Mouse (Mus musculus): Measurements from ENCODE around the gene Glipr2.

The Glipr2 gene

DNA sequence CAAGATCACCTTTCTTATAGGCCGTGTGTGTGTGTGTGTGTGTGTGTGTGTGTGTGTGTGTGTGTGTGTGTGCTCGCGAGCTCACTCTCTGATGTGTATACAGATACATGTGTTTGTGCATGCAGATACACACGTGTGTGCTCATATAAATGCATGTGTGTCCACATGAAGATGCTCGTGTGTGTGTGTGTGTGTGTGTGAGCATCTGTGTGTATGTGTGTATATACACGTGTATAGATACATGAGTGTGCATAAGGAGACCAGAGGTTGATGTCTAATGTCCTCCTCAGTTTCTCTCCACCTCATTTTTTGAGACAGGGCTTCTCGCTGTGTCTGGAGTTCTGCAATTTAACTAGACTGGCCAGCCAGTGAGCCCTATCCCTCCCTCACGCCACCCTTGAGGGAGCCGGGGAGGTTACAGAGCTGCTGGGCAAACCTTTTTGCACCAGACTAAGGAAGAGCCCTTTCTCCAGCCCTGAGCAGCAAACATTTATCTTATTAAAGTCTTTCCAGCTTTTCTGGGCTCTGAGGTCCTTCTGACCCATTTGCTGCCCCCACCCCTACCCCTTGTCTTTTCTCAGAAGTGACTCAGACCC, 14.4 kb downstream of the Glipr2 start:
- DNase-seq, result no peak

GRCm38 (mm10) chr4:43972137-43972591, 15.0 kb downstream of the Glipr2 start:
- no peak for DNase-seq

- peak; percentile 12 for DNase-seq
Observed at GRCm38 (mm10) chr4:43973526-43973981, 16.4 kb downstream of the Glipr2 start.

DNA sequence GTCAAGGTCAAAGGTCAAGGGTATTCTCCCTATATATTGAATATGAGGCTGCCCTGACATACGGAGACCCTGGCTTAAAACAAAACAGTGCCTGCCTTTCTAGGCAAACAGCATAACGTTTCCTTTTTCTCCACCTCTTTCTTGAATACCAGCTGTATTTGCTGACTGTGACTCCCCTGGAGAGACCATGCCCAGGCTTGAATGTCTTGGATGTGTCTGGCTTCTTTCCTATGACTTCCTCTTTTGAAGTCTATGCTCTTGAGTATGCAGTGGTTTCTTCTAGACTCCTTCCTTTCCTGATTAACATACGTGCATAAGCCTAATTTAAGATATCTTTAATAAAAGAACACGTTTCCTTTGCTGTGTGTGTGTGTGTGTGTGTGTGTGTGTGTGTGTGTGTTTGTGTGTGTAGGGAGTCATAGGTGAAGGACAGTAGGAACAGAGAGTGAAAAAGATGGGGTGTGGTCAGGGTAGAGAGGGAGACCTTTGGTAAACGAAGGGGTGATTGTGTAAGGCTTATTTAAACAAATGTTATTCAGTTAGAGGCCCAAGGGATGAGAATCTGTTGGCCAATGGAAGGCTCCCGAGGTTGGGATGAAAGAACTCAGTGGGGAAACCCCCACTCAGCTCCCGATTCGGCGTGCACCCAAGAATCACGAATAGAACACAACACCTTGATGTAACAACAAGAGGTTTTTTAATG, 17.9 kb downstream of the Glipr2 start:
- DNase-seq, result no peak

DNA sequence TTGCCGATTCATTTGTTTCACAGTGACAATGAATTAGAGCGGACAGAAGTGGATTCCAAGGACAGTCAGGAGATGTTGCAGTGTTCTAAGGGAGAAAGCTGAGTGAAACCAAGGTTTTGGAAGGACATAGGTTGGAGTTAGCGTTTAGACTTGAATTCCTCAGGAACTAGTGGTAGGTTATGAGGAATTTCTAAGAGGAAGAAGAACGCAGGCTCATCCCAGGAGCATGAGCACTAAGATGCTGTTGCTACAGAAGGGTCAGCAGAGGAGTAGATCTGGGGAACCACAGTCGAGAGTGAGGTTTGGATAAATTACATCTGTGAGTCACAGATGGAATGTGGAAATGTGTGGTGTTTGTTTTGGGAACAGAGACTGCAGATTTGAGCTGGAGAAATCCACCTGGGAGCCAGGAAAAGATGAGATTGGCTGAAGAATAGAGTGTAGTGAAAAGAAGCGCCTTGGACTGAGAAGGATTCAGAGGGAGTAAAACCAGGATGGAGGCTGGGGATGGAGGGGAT, 19.1 kb downstream of the Glipr2 start:
- DNase-seq, result no peak

DNA sequence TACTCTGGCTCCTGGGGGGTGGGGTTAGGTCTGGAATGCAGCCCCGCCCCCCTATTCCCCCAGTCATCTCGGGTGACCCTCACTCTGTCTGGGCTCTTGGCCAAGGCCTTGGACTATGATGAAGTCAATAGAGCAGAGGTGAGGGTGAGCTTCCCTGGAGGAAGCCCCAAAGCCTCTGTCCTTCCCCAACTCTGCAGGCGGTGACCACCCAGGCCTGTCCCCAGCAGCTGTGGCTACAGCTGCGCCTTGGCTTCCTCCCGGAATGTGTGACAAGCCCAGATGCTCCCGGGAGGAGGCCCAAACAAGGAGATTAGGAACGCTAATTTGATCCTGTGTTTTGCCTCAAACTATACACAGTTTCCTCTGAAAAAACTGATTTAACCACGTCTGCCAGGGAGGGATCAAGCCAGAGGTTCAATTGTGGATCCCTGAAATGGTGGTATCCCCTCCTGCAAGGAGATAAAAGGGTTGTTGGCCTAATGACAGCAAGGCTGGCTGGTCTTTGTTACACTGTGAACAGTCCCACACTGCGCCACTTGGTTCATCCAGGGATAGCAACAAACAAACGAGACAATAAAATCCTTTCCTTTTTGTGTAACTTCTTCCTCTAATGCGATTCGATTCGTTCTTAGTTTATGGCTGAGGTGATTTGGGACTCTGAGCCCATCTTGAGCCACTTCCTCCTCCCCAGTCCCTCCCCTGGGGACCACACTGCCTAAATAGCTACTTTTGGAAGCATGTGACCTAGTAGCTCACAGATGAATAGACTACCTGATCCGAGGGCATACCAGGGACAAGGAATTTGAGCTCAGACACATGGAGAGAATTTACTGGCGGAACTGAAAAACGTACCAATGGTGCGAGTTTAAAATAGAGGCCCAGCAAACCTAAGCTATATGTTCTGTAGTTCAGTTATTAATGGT, 21.6 kb downstream of the Glipr2 start:
- no peak for DNase-seq

DNA sequence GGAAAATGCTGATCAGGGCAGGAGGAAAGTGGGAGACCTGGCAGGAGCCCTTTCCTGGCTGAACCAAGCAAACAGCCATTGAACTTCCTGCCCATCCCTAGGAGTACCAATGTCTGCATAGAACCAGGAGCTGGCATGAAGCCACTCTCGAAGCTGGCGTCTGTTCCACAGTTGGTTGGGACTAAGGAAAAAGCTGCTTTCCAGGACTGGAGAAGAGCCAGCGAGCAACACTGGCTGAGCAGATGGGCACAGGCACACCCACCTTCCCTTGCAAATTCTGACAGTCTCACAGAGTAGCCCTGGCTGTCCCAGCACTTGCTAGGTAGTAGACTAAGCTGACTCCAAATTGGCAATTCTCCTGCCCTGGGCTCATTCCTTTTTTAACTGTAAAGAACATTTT, 22.5 kb downstream of the Glipr2 start:
- DNase-seq, result peak; percentile 67

DNA sequence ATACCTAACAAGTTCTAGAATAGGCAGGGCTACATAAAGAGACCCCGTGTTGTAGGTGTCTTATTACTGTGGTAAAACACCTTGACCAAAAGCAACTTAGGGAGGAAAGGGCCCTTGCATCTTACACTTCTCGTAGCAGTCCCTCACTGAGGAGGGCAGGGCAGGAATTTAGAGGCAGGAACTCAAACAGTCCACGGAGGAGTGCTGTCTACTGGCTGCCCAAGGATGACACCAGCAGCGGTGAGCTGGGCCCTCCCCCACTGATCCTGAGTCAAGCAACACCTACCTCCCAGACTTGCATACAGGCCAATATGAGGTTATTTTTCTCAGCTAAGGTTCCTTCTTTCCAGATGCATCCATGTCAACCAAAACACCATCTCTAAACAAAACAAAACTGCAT, 23.0 kb downstream of the Glipr2 start:
- no peak for DNase-seq

DNA sequence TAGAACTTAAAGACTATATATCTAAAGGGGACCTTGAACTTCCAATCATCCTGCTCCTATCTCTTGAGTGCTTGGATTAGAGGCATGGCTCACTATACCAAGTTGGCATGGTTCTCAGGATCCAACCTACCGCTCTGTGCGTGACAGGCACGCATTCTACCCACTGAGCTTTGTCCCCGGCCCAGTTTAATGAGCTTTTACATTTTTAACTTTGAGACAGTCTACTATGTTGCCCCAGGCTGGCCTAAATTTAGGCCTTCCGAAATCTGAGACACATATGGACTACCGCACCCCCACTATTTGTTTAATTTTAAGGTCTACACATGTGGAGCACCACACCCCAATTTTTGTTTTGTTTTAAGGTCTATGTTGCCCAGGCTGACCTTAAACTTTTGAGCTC, 23.6 kb downstream of the Glipr2 start:
- DNase-seq, result no peak

DNA sequence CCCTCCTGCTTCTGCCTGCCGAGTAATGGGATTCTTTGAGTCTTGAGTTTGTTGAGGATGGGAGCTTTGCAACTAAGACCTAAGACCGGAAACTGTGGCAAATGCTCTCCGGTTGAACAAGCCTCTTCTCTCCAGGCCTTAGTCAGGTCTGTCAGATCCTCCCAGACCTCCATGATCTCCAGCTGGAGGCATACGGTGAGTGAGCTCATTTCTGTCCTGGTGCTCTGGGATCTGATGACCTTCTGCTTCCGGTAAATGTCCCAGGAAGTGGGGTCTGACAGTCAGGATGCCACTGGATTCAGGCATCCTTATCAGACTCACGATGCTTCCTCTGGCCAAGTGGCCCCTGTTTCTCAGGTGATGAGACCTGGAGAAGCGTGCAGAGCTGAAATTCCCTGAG, 24.1 kb downstream of the Glipr2 start:
- DNase-seq, result no peak

GRCm38 (mm10) chr4:43982053-43982732, 25.0 kb downstream of the Glipr2 start:
- DNase-seq, result peak; percentile 79

- no peak for DNase-seq
Observed at GRCm38 (mm10) chr4:43983181-43983580, 26.0 kb downstream of the Glipr2 start, which contains the start of gene Ccin. Ccin (plus strand) TSS chr4:43983483.

GRCm38 (mm10) chr4:43983756-43984155, 26.6 kb downstream of the Glipr2 start:
- DNase-seq, result no peak

DNA sequence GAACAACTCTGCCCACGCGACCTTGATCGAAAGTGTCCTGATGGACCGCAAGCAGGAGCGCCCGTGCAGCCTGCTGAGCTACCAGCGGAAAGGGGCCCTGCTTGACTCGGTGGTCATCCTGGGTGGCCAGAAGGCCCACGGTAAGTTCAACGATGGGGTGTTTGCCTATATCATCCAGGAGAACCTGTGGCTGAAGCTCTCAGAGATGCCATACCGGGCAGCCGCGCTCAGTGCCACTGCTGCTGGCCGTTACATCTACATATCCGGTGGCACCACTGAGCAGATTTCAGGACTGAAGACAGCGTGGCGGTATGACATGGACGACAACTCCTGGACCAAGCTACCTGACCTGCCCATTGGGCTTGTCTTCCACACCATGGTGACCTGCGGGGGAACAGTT, 27.1 kb downstream of the Glipr2 start:
- DNase-seq, result no peak

DNA sequence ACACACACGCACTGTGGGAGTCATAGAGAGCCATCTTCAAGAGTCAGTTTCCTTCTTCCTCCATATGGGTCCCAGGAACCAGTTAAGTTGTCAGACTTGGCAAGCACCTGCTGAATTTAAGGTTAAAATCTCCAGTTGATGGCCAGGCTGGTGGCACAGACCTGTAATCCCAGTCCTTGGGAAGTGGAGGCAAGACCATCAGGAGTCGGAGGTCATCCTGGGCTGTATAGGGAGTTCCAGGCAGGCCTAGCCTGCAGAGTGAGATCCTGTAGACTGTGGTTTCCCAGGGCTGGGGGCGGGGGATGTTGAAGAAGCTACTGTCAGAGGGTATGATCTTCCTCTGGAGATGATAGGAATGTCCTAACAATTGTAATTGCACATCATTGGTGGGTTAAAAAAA, 31.8 kb downstream of the Glipr2 start:
- no peak for DNase-seq

DNA sequence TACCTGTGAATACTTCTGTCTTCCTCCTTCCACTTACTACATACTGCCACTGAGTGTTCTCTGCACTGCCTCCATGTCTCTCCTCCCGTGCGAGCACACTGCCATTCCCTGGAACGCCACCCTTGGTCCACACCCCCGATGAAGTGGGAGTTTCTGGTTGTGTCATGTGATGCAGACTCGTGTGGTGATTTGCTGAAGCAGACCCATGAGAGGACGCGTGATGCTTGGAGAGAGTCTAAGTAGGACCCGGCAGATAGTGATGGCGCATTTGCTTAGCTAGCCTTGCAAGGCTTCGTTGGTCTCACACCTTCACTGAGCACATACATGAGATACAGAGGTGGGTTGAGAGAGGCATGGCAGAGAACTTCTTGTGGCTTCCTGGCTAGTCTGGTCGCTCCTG, 35.9 kb downstream of the Glipr2 start:
- DNase-seq, result no peak

GRCm38 (mm10) chr4:43994342-43994741, 37.1 kb downstream of the Glipr2 start:
- no peak for DNase-seq

GRCm38 (mm10) chr4:44003622-44004021, 46.4 kb downstream of the Glipr2 start:
- DNase-seq, result no peak

GRCm38 (mm10) chr4:44004126-44004525, 46.9 kb downstream of the Glipr2 start, which contains the start of gene Clta:
Clta (plus strand) TSS chr4:44004452.
- DNase-seq, result no peak

- no peak for DNase-seq
Observed at GRCm38 (mm10) chr4:44004623-44005409, 47.6 kb downstream of the Glipr2 start.

DNA sequence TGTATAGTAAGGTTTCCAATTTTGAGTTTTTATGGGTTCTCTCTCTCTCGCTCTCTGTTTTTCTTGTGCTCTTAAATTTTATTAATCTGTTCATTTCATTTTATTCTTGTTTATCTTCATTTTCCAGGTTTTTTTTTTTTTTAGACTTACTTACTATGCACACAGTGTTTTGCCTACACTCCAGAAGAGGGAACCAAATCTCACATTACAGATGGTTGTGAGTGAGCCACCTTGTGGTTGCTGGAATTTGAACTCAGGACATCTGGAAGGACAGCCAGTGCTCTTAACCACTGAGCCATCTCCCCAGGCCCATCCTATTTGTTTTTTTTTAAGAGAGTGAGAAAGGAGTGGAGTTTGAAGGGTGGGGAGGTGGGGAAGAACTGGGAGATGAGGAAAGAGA, 53.0 kb downstream of the Glipr2 start:
- DNase-seq, result no peak

- DNase-seq, result no peak
Observed at GRCm38 (mm10) chr4:44010893-44011292, 53.7 kb downstream of the Glipr2 start.

Measured in cerebellum, adult 11 months (tissue).